8 mouse cellular contexts compared by ENCODE assay signal in the genomic region with DNA sequence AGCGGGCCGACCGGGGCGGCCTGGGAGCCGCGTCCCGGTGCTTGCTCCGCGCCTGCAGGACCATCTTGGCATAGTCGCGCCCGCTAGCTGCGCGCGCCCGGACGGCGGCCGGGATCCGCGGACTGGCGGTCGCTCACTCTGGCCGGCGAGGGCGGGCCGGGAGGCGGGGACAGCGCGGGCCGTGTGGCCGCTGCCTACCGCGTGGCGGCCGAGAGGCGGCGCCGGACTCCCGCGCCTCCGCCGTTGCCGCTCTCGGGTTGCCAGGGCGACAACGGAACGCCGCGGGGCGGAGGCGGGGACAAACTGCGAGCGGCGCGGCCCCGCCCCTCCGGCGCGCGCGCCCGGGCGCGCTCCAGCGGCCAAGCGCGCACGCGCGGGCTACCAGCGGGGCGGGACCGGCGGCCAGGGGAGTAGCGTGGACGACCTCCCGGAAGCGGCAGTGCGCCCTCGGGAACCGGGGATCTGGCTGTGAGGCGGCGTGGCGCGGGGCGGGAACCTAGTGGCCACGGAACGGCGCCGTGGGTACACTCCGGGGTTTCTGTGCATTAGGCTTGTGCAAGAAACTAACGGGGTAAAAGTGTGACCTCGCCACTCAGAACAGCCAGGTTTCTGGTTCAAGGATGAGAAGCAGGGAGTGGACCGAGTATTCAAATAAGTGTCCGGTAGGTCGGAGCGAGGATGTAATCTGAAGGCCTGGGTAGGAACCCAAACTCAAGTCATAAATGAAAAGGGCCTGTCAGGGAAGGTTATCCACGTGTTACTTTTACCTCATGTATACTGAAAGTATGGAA. TPM values are rescaled to one million over a fixed set of nuclear protein-coding genes. Genes with fewer than 3 reads are reported as not detected.
DNase-seq lines count a peak whose midpoint lies in the region; ATAC-seq and TF ChIP-seq lines count a peak whose summit lies in the region.

Gene Dpy19l1, minus strand, starts transcription at position 74 of the 791 bp plus-strand sequence.

- peak within 1 kb of the TSS; percentile 83 for H3K4me2 ChIP-seq in heart, embryonic 13.5 days
- peak within 1 kb of the TSS; percentile 63 for H3K4me2 ChIP-seq in kidney, postnatal 0 days (ENCODE audit: low read length)

- H3K4me1 ChIP-seq in brown adipose tissue, adult 24 weeks (ENCODE audit: control insufficient read depth, insufficient read depth, insufficient read length, low read length): peaks cover 9% of the 10 kb centered on the region
- peaks cover 30% of the 10 kb centered on the region for H3K4me1 ChIP-seq in heart, embryonic 13.5 days
- H3K4me1 ChIP-seq in kidney, postnatal 0 days (replicated peaks; ENCODE audit: insufficient read depth, low read length): no peaks in the 10 kb centered on the region
- H3K4me1 ChIP-seq in liver, adult 2 months (ENCODE audit: control insufficient read depth, insufficient read depth, low read length): peaks cover 18% of the 10 kb centered on the region

- H3K9ac ChIP-seq in heart, embryonic 13.5 days: peak within 1 kb of the TSS; percentile 92
- peak within 1 kb of the TSS; percentile 66 for H3K9ac ChIP-seq in kidney, postnatal 0 days (ENCODE audit: low read depth, low read length)
- H3K9ac ChIP-seq in liver, adult 2 months (ENCODE audit: low read depth, low read length): peak within 1 kb of the TSS; percentile 99

- peak within 1 kb of the TSS; percentile 87 for H3K4me3 ChIP-seq in brown adipose tissue, adult 24 weeks (ENCODE audit: insufficient read depth, low read depth, low read length)
- H3K4me3 ChIP-seq in heart, embryonic 13.5 days: peak within 1 kb of the TSS; percentile 76
- peak within 1 kb of the TSS; percentile 77 for H3K4me3 ChIP-seq in kidney, postnatal 0 days (replicated peaks; ENCODE audit: low read depth, low read length)
- H3K4me3 ChIP-seq in liver, adult 2 months (ENCODE audit: insufficient read depth, low read depth, low read length): peak within 1 kb of the TSS; percentile 88

- TF ChIP-seq CTCF in kidney, postnatal 0 days (IDR thresholded peaks at IDR 0.05; ENCODE audit: low read depth): peak; percentile 41
- TF ChIP-seq CTCF in liver, adult 2 months (IDR thresholded peaks at IDR 0.05; ENCODE audit: low read depth, low read length): peak; percentile 49; the same call in 1 of the 2 replicates

- no peaks in the 10 kb centered on the region for H3K27me3 ChIP-seq in heart, embryonic 13.5 days (replicated peaks)
- H3K27me3 ChIP-seq in kidney, postnatal 0 days (ENCODE audit: insufficient read depth, low read length): no peaks in the 10 kb centered on the region
- H3K27me3 ChIP-seq in liver, adult 2 months (ENCODE audit: control insufficient read depth, insufficient read depth, low read length): no peaks in the 10 kb centered on the region

- WGBS in heart, embryonic 13.5 days: under 1% methylated on average over 81 of the region's 99 CpGs
- WGBS in kidney, postnatal 0 days: under 1% methylated on average over 68 of the region's 99 CpGs
- under 1% methylated on average over 94 of the region's 99 CpGs for WGBS in liver, adult 2 months

- no peaks in the 10 kb centered on the region for H3K36me3 ChIP-seq in heart, embryonic 13.5 days
- no peaks in the 10 kb centered on the region for H3K36me3 ChIP-seq in kidney, postnatal 0 days (ENCODE audit: insufficient read depth, low read length)
- H3K36me3 ChIP-seq in liver, adult 2 months (ENCODE audit: control insufficient read depth, insufficient read depth, low read length): 0 out of 2 replicates have a peak, but pooled peaks cover 2% of the 10 kb centered on the region

- peak; percentile 87 for TF ChIP-seq POLR2A in liver, adult 2 months (IDR thresholded peaks at IDR 0.05; ENCODE audit: extremely low read depth, insufficient read depth, low read length)

- peak within 1 kb of the TSS; percentile 83 for H3K27ac ChIP-seq in brown adipose tissue, adult 24 weeks (replicated peaks; ENCODE audit: low read depth, low read length)
- peak within 1 kb of the TSS; percentile 93 for H3K27ac ChIP-seq in heart, embryonic 13.5 days (replicated peaks)
- peak within 1 kb of the TSS; percentile 92 for H3K27ac ChIP-seq in kidney, postnatal 0 days
- H3K27ac ChIP-seq in liver, adult 2 months (replicated peaks; ENCODE audit: insufficient read depth, low read depth, low read length): peak within 1 kb of the TSS; percentile 97

- H3K79me2 ChIP-seq in liver, adult 2 months (ENCODE audit: control insufficient read depth, insufficient read depth, low read length): peaks cover 21% of the 10 kb centered on the region

- peak; percentile 93 for DNase-seq in CD4-positive, CD25-positive, alpha-beta regulatory T cell, adult 2 months (ENCODE audit: low read depth, low spot score)
- peak; percentile 92 for DNase-seq in kidney, postnatal 0 days (ENCODE audit: low spot score)
- DNase-seq in liver, adult 2 months (ENCODE audit: extremely low read depth, low read depth, low spot score): peak; percentile 61
- DNase-seq in spleen, postnatal 36 days (ENCODE audit: low spot score in 2 of 2): peak; percentile 90

- H3K9me3 ChIP-seq in heart, embryonic 13.5 days: no peaks in the 10 kb centered on the region
- H3K9me3 ChIP-seq in kidney, postnatal 0 days (replicated peaks; ENCODE audit: low read length): no peaks in the 10 kb centered on the region

- ATAC-seq in erythroid progenitor cell, adult 5-6 weeks (replicated peaks; ENCODE audit: low FRiP score, poor library complexity, severe bottlenecking): peak; percentile 90
- ATAC-seq in heart, embryonic 13.5 days (ENCODE audit: extremely low read depth, insufficient number of reproducible peaks, low FRiP score, low TSS enrichment): peak; percentile 91
- ATAC-seq in kidney, postnatal 0 days (replicated peaks; ENCODE audit: low FRiP score, low read depth): peak; percentile 97
- ATAC-seq in monocyte, adult 5-6 weeks (replicated peaks; ENCODE audit: insufficient number of reproducible peaks, low FRiP score, low TSS enrichment, poor library complexity, severe bottlenecking): peak; percentile 59

RNA-seq across cellular contexts. Expression of gene Dpy19l1, which starts in this region (rescaled TPM):
- polyA plus RNA-seq in brown adipose tissue, adult 24 weeks (2012; ENCODE audit: insufficient read depth, insufficient read length, missing spikeins): 15.1 and 16.1 TPM in 2 replicates
- 41.1 and 44.3 TPM in 2 replicates for total RNA-seq in erythroid progenitor cell, adult 5-6 weeks (2015; ENCODE audit: low replicate concordance)
- 36.5 and 41.7 TPM in 2 replicates for total RNA-seq in erythroid progenitor cell, adult 5-6 weeks (2017; ENCODE audit: low replicate concordance)
- 5.8 and 6.4 TPM in 2 replicates for polyA plus RNA-seq in heart, embryonic 13.5 days (2015; fragmentation: Nextera tagmentation; extraction: Ambion mirVana)
- 9.5 and 13.0 TPM in 2 replicates for polyA plus RNA-seq in kidney, postnatal 0 days (2015; fragmentation: Nextera tagmentation; extraction: Ambion mirVana)
- total RNA-seq in liver, adult 2 months (2014; rRNA removed): 29.0 TPM in 2 replicates
- 10.1 and 10.7 TPM in 2 replicates for polyA plus RNA-seq in liver, adult 2 months (2012; rRNA removed)
- 31.9 to 51.1 TPM (median 41.8 TPM) in 3 replicates for total RNA-seq in monocyte, adult 5-6 weeks (2017)

Comparison
In these comparisons a context has a peak if more than half of its experiments do, and no peak if none do; other contexts are left out.
1. Peak in every context shown above with its lines: DNase-seq, ATAC-seq, H3K4me3 ChIP-seq and H3K27ac ChIP-seq.